Mouse (Mus musculus) olfactory bulb, adult 2 months (tissue): ENCODE data around the gene Cant1. TPM values are rescaled to one million over a fixed set of nuclear protein-coding genes. Genes with fewer than 3 reads are reported as not detected.
A peak's percentile ranks its signal among the peaks of the same experiment; 100 is the strongest.

Experiments used
- H3K27ac ChIP-seq: fragments of 200-500 bp; 2 replicates; pipeline ENCODE4 v1.5.1; 2012; ENCODE audit warnings: low read depth, low read length; ENCODE audit not compliant: insufficient read depth
- H3K4me1 ChIP-seq: fragments of 200-500 bp; 2 replicates; pipeline ENCODE4 v1.6.1; 2012; ENCODE audit warnings: low read length; ENCODE audit not compliant: control insufficient read depth, insufficient read depth
- H3K4me3 ChIP-seq: fragments of 200-500 bp; 2 replicates; pipeline ENCODE4 v1.5.1; 2012; ENCODE audit warnings: mild to moderate bottlenecking, low read depth, low read length, moderate library complexity; ENCODE audit not compliant: insufficient read depth
- CTCF ChIP-seq: fragments of 200-500 bp; IDR thresholded peaks from 2 replicates; pipeline ENCODE4 v1.5.1; 2012; ENCODE audit warnings: low read depth, mild to moderate bottlenecking, low read length, moderate library complexity; ENCODE audit not compliant: insufficient read depth
- POLR2A ChIP-seq: fragments of 200-500 bp; IDR thresholded peaks from 2 replicates; pipeline ENCODE4 v1.6.1; 2012; ENCODE audit warnings: mild to moderate bottlenecking, low read depth, low read length, moderate library complexity; ENCODE audit not compliant: insufficient read depth
- WGBS: fragments of 180-500 bp; shearing (Covaris S2); methylation state at CpG from one replicate; pipeline ENCODE4 v1.1.7; 2018; 5-methylcytosine and 5-hydroxymethylcytosine counted together
- polyA plus RNA-seq: library from polyadenylated mRNA; stranded (reverse); fragments of >200 nt; gene quantifications from 2 replicates; pipeline ENCODE4 v1.2.4, GENCODE M21; 2012; ENCODE audit warnings: low replicate concordance; ENCODE audit not compliant: missing spikeins, insufficient read depth, insufficient read length

The Cant1 gene
- polyA plus RNA-seq = not detected in 2 replicates

DNA sequence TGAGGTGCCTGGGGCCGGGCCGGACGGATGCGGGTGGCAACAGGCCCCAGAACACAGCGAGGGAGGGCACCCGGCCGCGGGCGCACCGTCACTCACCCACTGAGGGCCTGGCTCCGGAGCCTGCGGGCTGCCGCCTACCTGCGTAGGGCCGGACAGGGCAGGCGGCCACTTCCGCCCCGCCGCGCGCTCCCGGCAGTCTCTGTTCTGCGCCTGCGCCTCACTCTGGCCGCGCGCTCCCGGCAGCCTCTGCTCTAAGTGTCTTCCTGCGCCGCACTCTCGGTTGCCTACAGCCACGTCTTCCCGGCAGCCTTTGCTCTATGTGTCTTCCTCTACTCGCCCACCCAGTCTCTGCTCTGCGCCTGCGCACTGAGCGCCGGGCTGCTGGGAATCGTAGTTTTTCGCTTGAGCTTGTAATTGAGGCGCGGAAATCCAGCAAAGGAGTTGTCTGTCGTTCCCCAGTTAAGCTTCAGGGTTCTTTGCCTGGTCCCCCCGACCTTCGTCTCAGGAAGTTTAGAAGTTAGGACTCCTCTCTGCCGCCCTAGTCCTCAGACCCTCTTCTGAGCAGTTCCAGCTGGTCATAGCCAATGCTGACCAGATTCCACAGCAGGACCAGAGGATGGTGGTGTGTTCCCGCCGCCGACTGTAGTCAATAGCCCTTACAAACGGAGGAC, at the start of gene Cant1:
Cant1 (minus strand) TSS at position 253 of the 671 bp plus-strand sequence.
- under 1% methylated on average over 50 of the region's 50 CpGs for WGBS
- H3K27ac ChIP-seq = peak within 1 kb of the TSS; percentile 55
- TF ChIP-seq POLR2A = peak; percentile 86
- TF ChIP-seq CTCF = no peak
- peaks cover 39% of the 10 kb centered on the region for H3K4me1 ChIP-seq
- peak within 1 kb of the TSS; percentile 63 for H3K4me3 ChIP-seq

- Histone ChIP-seq H3K27ac (no peak overlapping the region), H3K4me3 (no peak overlapping the region), H3K4me1 (no peaks in the 10 kb centered on the region)
- WGBS = 58% methylated on average over 11 of the region's 11 CpGs
- TF ChIP-seq CTCF (no peak), POLR2A (no peak)
Observed at GRCm38 (mm10) chr11:118467441-118468035, 48.7 kb upstream of the Cant1 start.

DNA sequence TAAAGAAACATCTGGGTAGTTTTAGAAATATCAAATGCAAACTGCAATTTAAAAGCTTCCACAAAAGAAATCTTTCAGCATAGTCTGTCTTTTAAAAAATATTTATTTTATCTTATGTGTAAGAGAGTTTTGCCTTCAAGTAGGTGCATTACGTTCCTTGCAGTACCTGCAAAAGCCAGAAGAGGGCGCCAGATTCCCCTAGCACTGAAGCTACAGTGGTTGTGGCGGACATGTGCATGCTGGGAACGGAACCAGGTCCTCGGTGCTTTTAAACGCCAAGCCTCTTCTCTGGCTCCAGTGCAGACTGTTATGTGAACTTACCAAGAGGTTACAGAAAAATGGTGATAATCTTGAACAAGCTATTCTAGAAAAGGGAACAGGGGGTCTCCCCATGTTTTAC, 41.4 kb upstream of the Cant1 start:
- Histone ChIP-seq H3K4me3 (no peak overlapping the region), H3K4me1 (peaks cover 19% of the 10 kb centered on the region), H3K27ac (no peak overlapping the region)
- WGBS = 60% methylated on average over 6 of the region's 6 CpGs
- TF ChIP-seq CTCF (peak; percentile 67), POLR2A (no peak)

DNA sequence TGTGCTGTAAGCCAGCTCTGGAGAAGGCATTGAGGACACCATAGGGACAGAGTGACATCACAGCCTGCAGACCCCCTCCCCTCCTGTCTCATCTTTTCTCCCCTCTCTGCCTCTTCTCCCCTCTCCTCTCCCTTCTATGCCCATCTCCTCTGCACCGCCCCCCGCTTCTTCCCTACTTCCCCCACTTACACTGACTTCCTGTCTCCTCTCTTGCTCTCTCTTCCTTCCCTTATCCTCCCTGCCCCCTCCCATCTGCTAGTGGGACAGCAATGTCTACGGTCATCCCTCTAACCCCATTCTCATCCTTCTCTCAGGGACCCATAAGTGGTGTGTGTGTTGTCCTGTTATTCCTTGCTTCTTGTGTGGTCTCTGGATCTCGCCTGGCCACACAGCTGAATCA, 40.6 kb upstream of the Cant1 start:
- H3K4me3 ChIP-seq = no peak overlapping the region
- no peak overlapping the region for H3K27ac ChIP-seq
- TF ChIP-seq CTCF = no peak
- WGBS = 85% methylated on average over 4 of the region's 4 CpGs
- peaks cover 19% of the 10 kb centered on the region for H3K4me1 ChIP-seq

DNA sequence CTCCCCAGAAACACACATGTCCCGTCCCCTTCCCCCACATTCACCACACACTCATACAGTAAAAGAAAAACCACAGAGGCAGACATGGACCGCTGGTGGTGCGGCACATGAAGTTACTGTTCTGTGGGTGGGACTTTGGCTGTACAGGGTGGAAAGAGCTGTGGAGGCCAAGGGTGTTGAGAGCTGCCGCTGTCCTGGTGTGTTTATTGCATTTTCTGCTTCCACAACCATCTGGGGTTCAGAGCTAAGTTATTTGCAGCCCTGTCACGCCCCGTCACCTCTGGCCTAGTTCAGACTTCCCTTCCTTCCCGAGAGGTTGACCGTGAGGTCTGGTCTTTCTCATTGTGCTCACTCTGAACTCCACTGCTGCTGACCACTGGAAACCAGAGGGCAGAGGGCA, 40.2 kb upstream of the Cant1 start:
- 76% methylated on average over 8 of the region's 8 CpGs for WGBS
- Histone ChIP-seq H3K27ac (no peak overlapping the region), H3K4me3 (no peak overlapping the region), H3K4me1 (peaks cover 19% of the 10 kb centered on the region)
- TF ChIP-seq CTCF = no peak
- 0 out of 2 replicates have a peak, but pooled peaks have one; percentile 17 for TF ChIP-seq POLR2A

- peak overlapping the region; percentile 9; the same call in 1 of the 2 replicates for H3K27ac ChIP-seq
- WGBS = 50% methylated on average over 11 of the region's 11 CpGs
- peaks cover 19% of the 10 kb centered on the region for H3K4me1 ChIP-seq
- H3K4me3 ChIP-seq = no peak overlapping the region
- TF ChIP-seq CTCF = no peak
- no peak for TF ChIP-seq POLR2A
Observed at GRCm38 (mm10) chr11:118456937-118457336, 38.1 kb upstream of the Cant1 start.

DNA sequence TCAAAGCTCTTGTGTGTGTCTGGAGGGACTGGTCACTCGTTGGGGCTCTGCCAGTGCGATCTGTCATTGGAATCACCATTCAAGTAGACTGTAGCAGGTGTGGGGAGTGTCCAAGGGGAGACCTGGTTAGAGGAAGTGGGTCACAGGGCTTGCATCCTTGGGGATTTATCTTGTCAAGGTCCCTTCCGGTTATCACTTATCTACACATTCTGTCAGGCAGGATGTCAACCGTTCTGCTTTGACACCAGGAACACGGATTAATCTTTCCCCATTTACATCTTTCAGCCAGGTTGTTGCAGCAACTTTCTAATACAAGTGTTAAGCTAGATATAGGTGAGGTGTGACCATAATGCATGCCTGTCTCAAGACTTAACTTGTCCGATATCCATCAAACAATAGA, 36.9 kb upstream of the Cant1 start:
- 88% methylated on average over 6 of the region's 6 CpGs for WGBS
- Histone ChIP-seq H3K4me3 (no peak overlapping the region), H3K4me1 (peaks cover 19% of the 10 kb centered on the region), H3K27ac (no peak overlapping the region)
- TF ChIP-seq POLR2A (no peak), CTCF (no peak)

DNA sequence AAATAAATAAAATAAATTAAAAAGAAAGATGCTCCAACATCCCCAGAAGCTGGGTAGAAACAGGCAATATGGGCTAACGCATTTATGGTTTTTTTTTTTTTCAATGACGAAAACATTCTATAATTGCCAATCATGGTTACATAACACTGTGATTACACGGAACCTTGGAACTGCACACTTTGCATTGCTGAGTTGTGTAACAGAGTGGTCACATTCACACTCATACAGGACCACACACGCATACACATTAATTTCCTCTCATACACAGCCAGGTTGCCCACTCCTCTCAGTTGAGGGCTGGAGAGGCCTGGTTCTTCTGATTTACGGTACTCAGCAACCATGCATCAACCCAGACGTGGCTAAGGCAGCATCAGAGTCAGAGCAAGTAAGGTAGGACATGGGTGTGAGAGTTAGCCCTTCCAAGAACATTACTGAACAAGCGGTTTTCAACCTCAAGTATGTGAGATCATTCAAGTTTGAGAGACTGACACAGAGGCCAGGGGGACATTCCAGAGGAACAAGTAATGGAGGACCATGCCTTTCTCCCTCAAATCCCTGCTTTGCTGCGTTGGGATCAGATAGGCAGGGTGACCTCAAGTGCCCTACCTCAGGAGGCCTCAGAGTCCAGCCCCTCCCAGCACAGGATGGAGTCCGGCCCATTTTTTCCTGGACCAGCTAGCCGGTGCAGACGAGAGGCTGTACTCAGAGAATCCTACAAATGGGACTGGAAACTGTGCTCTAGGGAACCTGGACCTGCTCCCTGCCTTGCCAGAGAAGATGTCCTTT, 35.2 kb upstream of the Cant1 start:
- Histone ChIP-seq H3K27ac (no peak overlapping the region), H3K4me3 (no peak overlapping the region), H3K4me1 (peaks cover 14% of the 10 kb centered on the region)
- TF ChIP-seq CTCF (no peak), POLR2A (no peak)
- WGBS = 86% methylated on average over 11 of the region's 11 CpGs

GRCm38 (mm10) chr11:118452955-118453354, 34.1 kb upstream of the Cant1 start:
- 72% methylated on average over 2 of the region's 2 CpGs for WGBS
- H3K4me3 ChIP-seq = no peak overlapping the region
- TF ChIP-seq CTCF (no peak), POLR2A (no peak)
- no peak overlapping the region for H3K27ac ChIP-seq
- H3K4me1 ChIP-seq = peaks cover 11% of the 10 kb centered on the region
